Mouse (Mus musculus): Measurements from ENCODE around the gene Hpd.

Hpd gene

DNA sequence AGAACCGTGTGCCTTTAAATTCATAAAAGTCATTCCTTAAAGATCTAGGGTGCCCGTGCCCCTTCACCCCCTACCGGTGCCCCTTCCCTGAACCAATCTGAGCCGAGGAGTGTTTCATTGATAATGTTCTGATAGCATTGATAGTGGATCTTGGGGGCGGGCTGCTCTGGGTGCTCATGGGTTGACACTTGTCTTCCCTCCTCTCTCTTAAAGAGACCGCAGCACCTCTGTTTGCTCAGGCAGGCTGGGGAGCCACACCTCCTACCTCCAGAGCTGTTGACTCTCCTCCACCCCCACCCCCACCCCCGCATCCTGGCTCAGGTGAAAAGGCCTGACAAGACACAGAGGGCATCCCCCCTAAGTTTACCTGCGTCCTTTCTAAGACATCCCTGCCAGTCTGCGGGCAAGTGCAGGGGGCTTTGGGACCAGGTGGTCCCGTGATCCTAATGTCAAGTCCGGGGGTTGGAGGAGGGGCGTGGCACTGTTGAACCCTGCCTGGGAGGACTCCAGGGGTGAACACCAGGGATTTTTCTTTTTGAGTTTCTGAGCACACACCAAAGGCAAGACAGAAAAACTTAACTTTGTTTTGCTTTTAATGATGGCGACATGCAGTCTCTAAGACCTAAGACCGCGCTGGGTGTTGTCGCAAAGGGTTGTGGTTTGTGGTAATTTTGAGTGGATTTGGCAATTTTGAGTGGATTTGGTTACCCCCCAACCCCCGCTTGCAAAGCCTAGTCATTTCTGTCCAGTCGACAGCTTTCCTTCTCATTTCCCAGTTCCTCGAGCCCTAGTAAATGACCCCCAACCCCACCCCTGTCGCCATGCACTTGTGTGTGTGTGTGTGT, 37.6 kb downstream of the Hpd start:
- DNase-seq: no peak

DNA sequence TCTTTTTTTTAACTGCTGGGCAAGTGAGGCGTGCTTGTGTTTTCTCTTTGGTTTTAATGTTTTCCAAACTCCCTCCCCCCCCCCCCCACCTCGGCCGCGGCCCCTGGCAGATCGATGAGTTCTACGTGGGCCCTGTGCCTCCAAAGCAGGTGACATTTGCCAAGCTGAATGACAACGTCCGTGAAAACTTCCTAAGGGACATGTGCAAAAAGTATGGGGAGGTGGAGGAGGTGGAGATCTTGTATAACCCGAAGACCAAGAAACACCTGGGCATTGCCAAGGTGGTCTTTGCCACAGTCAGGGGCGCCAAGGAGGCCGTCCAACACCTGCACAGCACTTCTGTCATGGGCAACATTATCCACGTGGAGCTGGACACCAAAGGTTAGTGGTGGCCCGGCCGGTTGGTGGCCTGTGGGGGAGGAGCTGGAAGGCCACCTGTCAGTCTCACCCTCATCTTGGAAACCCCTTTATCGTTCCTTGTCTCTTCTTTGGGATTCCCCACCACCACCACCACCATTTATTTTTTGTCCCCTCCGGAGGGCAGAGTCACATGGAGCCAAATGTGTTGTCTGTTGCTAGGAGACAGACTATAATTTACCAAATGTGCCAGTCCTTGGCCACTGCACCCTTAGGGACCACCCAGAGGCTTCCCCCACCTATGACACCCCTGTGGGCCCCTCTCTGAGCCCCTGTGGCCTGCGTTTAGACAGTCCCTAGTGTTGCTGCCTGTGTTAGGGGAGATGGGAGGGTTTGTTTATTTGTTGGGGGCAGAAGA, 38.4 kb downstream of the Hpd start:
- DNase-seq: no peak

DNA sequence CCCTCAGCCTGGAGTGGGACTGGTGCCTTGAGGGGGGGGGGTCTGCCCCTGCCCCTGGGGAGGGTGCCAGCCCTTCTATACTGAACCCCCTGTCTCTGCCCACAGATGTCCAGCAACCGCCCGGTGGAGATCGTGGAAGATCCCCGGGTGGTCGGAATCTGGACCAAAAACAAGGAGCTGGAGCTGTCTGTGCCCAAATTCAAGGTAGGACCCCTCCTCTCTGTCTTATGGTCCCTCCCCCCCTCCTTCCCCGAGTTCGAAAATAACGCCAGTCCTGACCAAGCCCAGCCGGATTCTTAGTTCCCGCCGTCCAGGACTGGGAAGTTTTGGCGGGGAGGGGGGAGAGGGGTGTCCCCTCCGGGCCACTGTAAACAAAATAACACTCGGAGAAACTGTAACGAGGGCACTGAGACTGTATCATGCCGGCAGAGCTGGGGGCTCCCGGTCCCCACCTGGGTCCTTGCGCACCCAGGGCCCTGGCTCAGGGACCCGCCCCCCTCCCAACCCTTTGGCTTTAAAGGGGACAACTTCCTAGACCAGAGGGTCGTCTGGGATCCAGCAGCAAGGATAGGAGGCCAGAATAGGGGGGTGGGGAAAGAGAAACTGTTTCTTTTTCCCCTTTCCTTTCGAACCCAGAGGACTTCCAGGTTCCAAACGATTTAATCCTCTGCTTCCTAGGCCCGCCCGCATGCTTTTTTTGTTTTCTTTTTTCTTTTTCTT, 39.1 kb downstream of the Hpd start:
- DNase-seq: peak in 1 of 2 experiments; percentile 35

DNA sequence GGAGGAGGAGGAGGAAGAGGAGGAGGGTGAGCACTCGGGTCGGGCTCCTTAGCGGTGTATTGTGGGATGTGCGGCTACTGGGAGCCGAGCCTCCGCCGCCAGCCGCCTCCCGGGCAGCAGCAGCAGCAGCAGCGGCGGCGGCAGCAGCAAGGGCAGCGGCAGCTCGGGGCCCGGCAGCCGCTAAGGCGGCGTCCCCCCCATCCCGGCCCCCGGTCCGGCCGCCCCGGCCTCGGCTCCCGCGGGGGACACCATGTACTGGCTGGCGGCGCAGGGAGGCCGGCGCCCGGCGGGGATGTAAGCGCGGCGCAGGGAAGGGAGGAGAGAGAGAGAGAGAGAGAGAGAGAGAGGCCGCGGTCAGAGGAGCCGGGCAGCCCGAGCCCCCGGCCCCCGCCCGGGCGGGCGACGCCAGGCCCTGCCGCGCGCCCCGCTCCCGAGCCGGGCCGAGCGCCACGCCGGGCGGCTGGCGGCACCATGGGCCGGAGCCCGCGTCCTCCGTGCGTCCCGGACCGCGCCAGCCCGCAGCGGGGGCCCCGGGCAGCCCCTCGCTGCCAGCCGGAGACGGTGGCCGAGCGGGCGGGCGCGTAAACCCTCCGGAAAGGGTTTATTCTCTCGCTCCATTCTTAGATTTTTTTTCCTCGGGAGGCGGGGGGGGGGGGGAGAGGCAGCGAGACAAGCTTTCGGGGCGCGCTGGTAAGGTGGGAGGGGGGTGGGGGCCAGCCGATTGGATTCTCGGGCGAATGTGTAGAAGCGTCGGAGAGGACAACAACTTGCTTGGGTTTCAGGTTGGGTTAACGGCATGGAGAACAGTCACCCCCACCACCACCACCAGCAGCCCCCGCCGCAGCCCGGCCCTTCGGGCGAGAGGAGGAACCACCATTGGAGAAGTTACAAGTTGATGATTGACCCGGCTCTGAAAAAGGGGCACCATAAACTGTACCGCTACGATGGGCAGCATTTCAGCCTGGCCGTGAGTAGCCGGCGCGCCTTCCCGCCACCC, 40.1 kb downstream of the Hpd start, which contains the start of gene Setd1b:
Gene Setd1b (plus strand): TSS at position 33 of the 997 bp plus-strand sequence.
- DNase-seq: peak; percentile 59 to 62

DNA sequence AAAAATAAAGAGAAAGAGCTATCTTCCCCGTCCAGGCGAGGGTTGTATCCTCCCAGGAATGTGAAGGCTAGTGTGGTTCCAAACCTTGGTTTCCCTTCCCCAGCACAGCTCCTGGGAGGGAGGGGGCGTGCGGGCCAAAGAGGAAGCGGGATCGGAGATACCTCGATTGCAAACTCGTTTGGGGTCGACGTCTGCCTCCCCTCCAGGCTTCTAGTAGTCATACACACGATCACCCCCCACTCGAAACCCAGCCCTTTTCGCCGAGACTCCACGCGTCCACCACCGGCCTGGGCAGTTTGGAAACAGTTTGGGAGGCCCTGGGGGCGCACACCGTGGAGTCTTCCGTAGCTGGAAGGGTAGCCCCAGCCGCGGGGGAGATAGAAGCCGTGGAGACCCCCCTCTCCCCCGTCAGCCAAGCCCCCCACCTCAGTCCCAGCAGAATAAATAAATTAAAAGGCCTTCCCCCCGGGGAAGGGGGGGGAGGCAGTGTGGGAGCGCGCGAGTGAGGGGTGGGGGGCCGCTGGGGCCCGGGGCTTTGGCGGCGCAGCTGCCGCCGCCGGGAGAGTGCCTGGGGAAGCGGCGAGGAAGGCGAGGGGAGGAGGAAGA, 40.9 kb downstream of the Hpd start:
- peak in 1 of 2 experiments; percentile 52 for DNase-seq

DNA sequence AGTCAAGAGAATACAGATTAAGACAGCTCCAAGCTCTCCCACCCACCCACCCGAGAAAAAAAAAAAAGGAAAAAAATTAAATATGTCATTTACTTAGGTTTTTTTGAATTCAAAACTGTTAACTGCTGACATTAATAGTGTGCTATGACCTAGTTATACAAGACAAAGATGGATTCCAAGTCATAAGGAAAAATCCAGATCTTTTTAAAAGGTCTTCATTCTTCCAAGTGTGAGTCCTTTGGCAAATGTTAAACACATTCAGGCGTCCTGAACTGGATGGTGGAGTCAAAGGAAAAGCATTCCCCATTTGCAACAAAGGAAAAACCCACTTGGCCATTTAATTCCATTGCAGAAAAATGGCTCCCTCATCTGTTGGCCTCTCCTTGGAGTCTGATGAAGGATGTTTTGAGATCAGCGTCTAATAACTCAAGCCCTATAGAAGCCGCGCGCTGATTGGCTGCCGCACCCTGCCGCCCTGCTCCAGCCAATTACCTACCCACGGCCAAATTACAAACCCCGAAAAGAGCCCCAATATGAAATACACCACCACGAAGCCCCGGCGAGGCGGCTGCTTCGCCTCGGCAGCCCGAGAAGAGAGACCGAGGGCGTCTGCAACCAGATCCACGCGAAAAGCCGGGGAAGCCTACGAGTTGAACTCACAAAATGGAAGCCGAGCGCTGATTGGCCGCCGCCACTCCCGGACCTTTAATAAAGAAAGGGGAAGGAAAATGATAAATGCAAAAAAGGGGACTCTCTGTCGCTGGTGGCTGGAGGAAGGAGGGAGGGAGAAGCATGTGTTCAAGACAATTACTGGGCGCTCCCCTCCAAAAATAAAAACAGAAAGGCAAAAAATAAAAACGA, 41.6 kb downstream of the Hpd start:
- DNase-seq: peak; percentile 91 to 92

DNA sequence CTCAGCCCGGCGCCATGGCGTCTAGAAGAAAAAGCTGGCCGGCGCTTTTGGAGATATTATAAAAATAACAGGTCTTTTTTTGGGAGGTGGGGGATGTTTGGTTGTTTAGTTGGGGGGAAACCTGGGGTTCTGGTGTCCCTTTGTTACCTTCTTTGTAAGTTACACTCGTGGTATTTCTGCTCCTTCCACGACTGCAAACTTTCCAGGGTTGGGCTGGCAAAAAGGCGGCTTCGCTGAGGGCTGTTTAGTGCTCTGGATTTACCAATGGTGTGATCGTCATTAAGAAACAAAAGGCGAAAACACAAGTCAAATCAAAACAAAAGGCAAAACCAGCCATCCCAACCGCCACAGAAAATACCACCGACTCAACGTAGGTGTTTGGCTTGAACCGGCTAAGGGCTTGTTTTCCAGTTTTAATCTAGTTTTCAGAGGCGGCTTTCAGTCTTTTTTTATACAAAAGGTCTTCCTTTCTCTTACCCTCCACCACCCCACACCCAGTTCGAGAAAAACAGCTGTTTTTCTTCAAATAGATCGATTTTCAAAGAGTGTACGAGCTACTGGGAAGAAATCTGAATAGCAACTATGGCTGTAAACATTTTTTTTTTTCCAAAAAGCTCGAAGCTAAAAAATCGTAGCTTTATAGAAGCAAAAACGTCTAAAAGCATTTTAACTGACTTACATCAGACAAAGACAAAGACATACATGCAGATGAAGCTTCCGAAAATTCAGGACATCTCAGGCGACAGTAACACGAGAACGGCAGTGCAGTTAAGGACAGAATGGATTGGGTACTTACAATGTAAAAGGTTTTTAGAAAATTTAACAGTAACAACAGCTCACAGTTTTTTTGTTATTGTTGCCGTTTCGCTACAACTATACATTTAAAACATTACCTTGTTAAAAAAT, 42.6 kb downstream of the Hpd start:
- DNase-seq: peak in 1 of 2 experiments; percentile 21

DNA sequence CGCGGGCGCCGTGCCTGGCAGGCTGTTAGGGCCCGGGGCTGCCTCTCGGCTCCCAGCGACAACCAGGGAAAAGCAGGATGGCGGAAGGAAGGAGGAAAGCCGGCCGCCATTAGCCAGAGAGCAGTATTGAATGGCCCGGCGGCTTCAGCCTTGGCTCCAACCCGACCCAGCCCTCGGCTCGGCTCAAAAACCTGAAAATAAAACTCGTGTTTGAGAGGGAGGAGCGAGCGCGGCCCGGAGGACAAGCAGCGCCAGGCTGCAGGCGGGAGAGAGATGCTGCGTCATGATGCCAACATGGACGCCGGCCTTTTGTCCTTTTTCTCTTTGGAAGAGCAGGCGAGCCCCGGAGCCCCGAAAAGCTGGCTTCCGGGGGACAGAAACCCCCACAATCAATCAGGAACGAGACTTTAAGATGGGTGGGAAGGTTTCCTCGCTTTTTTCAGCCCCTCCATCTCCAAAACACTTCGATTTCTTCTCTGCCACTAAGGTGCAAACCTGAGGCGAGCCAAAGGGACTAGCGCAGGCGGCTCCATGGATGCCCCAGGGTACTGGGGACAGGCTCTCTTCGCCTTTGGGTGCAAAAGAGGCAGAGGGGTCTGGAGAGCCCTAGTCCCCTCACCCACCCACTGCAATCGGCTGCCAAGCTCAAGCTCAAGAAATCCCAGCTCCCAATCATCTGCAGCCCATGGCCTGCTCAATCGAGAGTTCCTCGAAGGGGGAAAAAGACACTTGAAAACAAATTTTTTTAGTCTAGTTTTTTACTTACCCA, 43.4 kb downstream of the Hpd start:
- DNase-seq: peak; percentile 73 to 75

DNA sequence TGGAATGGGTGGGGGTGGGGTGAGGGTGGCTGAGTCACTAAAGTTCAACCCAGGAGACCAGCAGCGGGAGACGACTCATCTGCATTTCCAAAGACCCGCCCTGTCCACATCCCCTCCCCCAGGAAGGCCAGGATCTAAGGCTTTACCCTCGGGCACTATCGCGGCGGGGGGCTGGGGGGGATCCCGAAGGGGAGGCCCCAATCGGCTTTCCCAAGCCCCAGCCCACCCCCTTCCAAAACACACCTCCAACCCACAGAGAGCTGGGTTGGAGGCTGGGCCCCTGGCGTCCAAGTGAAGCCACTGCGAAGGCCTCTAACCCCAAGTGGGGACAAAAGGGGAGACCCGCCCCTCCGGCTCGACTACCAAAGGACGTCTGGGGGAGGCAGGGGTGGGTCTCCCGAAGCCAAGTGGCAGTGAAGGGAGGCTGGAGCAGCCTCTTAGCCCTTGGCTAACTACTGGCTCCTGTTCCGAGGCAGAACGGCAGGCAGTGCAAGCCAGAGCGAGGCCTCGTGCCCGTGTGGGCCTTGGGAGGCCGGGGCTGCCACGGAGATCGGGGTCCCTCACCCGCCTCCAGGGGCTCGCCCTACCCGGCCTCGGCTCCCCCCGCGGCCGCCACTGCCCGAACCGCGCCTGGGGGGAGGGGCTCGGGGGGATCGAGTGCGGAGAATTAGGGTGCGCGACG, 44.2 kb downstream of the Hpd start:
- peak; percentile 53 for DNase-seq

DNA sequence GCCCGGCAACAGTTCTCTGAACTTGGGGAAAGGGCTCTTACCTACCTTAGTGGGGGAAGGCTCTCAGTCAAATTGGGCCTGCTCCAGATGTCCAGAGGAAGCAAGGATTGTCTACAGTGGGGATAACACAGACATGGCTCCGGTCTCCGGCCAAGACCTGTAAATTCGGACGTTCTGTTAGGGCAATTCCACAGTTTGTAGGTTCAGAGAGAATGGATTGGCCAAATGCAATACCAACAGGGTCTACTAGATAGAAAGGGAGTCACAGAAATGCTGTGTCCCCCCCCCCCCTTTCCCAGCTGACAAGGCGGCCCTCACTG, 44.7 kb downstream of the Hpd start:
- no peak for DNase-seq

DNA sequence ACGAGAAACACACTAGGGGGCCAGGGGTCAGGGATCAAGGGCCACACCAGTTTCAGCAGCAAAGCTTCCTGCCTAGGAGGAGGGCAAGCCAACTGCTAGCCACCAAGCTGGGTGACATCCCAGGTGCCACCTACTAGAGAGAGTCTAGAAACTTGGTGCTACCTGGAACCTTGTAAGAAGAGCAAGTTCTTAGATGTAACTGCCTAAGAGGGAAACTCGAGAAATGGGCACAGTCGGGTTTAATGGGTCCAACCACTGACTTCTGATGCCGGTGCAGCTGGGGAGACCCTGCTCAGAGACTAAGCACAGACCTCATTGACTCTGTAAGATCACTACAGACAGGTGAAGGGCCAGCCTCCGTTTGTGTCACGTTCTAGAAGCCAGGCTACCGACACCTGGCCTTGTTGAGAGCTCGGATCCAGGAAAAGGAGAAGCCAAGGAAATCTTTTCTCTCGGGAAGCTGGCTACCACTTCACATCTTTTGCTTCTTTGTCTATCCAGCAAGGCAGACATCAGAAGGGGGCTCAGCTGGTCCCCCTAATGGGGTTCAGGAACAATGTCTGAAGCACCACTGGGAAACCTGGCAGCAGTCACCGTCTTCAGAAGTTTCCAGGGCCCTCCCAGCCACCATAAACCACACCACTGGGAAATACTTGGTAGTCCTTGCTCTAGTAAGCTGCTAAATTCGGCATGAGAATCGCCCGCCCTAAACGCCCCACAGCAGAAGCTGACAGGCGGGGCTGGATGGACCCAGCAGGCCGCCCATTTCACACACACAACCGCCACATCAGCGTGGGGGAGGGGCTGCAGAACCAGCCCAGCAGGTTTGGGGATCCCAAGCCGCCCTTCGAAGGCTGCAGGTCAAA, 45.2 kb downstream of the Hpd start:
- DNase-seq: peak; percentile 44 to 46

DNA sequence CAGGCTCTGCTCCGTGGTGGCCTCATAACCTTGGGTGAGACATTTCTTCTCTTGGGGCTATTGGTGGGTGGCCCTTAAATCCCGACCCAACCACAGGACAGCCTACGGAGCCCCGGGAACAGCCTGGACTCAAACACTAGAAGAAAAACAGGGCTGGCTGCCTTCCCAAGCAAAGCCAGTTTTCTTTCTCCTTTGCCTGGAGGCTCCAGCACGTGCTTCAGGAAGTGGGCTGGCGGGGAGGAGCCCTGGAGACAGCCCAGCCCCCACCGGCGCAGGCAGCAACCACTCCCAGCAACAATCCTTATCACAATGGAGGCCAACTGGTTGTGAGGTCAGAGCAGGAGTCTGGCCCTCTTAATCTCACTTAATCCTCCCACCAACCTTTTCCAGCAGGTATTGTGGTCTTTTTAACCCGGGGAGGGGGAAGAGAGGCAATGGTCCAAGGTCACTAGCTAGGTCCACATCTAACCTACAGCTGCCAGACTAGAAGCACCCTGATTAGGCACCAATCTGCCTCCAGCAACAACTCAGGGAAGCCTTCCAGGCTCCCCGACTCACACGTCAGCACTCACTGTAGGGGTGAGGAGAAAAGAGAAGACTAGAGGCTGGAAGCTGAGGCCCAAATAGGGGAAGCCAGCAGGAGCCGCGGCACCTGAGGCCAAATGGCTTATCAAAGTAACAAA, 46.0 kb downstream of the Hpd start:
- DNase-seq: peak; percentile 51 to 55

DNA sequence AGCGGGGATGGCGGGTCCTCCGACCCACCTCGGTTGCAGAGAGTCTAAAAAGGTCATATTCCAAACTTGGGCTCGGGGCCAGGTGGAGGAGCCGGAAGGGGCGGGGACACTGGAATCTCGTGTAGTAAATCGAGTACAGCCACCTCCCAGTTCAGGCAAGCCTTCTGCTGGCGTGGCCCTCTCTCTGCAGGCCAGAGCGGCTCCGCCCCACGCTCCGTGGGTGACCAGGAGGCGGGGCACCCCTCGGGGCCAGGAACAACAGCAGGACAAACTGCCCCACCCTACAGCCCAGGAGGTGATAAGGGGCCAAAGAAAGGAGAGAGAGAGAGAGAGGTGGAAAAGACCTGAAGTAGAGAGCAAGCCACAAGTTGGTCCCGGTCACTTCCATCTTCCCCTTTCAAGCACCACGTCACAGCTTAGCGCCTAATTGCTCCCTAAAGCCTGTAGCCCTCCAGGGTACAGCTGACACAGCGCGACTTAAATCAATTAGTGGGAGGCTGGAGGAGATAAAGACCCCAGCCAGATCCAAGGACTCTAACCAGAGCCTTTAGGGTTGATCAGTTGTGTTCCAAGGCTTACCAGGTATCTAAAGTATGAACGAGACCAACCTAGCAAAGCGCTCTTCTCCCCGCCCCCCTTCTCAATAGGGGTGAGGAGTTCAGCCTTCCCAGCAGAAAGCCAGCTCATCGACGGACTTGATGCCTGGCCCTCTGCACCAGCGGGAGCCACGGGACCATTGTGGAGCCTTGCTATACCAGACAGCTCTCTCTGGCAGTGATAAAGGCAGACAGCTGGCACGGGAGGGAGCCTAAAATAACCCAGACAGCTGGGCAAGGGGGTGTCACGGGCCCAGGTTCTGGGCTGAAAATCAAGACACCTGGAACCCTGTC, 46.8 kb downstream of the Hpd start:
- DNase-seq: no peak

DNA sequence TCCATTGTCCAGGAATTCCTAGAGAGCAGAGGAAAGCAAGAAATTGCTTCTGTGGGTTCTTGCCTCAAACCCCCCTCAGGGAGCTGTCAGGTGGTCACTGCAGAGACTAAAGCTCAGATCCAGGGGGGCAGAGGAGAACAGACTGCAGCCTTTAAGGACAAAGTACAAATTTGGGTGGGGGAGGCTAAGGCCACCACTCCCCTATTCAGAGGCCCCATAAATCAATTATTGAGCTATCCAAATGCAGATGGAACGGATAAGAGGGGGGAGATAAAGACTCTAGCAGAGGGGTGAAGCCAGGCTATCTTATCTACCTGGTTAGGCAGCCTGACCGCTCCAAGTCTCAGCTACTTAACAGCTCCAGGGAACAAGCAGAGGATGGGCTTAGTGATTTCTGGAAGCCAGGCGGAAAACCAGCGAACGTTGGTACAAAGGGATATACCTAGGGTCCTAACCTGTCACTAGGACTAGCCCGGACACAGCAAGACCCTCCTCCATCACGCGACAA, 47.6 kb downstream of the Hpd start:
- no peak for DNase-seq

DNA sequence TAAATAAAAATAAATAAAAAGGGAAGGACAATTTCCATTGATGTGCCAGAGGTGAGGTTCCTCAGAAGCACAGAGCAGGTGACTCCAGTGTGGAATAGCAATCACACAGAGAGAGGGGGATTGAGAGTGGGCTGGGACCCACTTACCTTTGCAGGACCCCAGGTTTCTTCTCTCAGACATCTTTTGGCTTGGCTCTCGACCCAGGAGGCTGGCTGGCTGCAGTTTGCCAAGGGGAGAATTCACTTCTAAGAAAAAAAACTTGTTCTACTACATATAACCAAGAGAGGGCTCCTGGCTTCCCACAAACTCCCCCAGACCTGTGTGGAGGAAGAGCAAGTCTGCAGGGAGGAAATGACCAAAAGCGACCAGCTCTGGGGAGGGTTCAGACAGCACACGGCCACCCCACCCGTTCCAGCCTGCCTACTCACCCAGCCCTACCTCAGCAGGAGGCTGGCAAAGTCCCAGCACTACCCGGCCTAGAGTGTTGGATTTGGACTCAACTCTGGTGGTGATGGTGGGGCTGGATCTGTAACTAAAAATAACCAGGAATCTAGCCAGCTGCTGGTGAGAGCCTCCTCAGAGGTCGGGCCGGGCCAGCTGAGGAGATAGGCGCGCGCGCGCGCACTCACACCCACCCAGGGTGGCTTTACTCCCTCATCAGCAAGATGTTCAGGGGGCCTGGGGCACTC, 48.2 kb downstream of the Hpd start:
- no peak for DNase-seq
